Mouse (Mus musculus) B cell, adult 2 months (primary cell): ENCODE results near the gene Ptpn14.

Experiments
- DNase-seq, 2 experiments: peaks; one replicate each; pipeline ENCODE4 v3.0.0; 2022

The Ptpn14 gene

GRCm38 (mm10) chr1:189718600-189718999, 9.5 kb upstream of the Ptpn14 start:
- no peak for DNase-seq

DNA sequence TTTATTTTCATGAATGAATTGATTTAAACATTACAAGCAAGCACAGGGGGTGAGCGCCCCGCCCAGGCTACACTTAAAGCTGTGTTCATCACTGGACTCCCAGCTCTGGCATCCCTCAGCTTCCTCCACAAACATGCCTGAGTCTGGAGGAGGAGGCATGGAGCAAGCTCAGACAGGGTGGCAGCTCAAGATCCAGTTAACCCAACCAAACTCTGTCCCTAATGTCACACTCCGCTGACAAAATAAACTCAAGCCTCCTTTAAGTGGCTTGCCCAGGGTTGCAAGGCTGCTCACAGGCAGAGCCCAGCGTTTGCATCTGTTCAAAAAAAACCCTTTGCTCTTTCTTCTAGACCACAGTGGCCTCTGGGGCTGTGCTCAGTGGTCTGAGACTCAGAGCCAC, 1.9 kb upstream of the Ptpn14 start:
- DNase-seq: no peak

DNA sequence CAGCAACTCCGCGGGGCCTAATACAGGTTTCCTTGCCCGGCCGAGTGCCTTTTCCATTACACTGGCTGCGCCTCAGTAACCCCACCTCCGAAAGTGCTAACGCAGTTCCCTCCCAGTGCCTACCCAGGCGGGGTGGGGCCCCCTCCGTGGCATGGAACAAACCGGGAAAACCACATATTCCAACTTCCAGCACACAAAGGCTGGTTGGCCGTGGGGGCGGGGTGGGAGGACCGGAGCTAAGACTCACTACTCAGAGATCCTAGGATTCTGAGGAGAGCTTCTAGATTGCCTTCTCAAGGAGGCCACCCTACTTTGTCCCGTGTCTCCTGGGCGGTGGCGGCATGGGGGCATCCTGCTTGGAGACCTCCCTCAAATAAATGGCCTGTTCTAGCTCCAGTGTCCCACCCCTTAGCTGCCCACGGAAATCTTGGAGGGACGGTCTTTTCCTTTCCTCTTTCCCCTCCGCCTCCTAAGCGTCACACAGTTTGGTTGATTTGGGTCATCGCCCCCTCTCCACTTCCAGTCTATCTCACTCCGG, 653 bp upstream of the Ptpn14 start:
- no peak for DNase-seq

DNA sequence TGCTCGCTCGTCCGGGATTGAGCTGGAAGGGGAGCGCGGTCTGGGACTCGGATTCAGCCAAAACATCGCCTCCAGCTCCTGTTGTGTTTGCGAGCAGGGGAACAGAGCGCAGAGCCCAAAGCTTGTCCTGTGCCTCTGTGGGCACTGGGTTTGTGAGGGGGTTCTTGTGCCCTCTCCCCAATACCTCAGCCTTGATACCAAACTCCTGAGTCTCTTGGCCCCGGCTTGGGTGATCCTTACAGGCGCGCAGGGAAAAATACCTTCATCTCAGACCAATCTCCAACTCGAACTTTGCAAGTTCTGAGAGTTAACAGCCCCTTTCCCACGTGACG, 682 bp downstream of the Ptpn14 start:
- no peak for DNase-seq

GRCm38 (mm10) chr1:189729141-189729815, 1.2 kb downstream of the Ptpn14 start:
- no peak for DNase-seq

- no peak for DNase-seq
Observed at GRCm38 (mm10) chr1:189731697-189732096, 3.6 kb downstream of the Ptpn14 start.

GRCm38 (mm10) chr1:189732156-189732555, 4.1 kb downstream of the Ptpn14 start:
- DNase-seq: no peak

DNA sequence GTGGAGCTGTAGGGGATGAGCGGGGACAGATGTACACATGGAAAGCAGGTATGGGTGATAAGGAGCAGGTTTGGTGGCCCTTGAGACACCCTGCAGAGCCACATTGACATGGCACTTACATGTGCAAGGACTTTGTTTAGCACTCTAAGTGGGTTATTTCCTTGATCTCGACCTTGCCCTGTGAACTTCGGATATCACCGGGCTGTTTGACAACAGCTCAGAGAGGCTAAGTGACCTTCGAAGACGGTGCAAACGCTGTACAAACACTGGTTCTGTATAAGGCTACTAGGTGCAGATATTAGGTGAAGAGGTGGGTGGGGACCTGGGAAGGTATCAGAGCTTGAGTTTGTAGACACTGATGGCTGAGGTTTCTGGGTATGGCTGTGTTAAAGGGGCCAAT, 12.0 kb downstream of the Ptpn14 start:
- DNase-seq: no peak

- no peak for DNase-seq
Observed at GRCm38 (mm10) chr1:189742041-189742440, 14.0 kb downstream of the Ptpn14 start.

GRCm38 (mm10) chr1:189743136-189743535, 15.1 kb downstream of the Ptpn14 start:
- DNase-seq: no peak

DNA sequence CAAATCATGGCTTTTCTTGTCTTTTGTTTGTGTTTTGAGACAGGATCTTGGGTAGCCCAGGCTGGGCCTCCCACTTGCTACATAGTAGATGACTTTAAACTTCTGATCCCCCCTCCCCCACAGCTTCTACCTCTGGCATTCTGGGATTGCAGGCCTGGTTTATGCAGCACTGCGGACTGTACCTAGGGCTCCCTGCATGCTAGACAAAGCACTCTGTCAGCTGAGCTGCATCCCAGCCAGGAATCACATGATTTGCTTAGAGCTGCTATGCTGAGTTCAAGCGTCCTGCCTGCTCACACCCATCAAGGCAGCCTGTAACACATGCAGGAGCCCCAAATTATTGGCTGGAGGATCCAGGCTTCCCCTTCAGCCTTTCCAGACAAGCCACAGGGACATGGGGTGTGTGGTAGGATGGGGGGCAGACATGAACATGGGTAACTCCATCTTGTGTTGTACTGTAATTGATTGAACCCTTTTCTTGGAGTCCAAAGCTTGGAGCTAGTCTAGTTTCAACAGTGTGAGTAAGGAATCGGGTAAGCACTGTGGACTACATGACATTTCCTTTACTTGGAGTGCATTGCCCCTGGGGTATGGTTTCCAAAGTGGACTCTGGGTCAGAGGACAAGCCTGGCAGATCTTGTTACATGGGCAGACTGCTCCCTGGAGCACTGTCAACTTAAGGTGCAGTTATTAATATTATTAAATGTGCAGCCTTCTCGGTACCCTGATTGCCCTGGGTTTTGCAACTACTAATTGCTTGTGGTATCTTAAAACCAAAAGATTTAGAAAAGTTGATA, 17.0 kb downstream of the Ptpn14 start:
- DNase-seq: no peak

- DNase-seq: peak in 1 of 2 experiments; percentile 16
Observed at GRCm38 (mm10) chr1:189746520-189746919, 18.5 kb downstream of the Ptpn14 start.

GRCm38 (mm10) chr1:189749789-189750188, 21.7 kb downstream of the Ptpn14 start:
- no peak for DNase-seq

DNA sequence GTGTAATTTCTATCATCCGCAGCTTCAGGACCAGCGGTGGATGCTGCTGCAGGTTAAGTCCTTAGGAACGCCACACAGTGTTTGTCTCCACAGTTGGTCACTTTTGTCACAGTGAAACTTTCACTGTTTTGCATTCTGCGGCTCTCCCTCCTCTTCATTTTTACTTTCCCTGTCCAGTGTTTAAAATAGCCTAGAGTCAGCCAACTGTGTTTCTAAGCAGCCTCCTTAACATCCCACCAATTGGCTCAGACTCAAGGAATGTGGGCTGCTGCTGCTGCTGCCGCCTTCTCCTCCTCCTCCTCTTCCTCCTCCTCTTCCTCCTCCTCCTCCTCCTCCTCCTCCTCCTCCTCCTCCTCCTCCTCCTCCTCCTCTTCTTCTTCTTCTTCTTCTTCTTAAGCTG, 22.2 kb downstream of the Ptpn14 start:
- DNase-seq: no peak

DNA sequence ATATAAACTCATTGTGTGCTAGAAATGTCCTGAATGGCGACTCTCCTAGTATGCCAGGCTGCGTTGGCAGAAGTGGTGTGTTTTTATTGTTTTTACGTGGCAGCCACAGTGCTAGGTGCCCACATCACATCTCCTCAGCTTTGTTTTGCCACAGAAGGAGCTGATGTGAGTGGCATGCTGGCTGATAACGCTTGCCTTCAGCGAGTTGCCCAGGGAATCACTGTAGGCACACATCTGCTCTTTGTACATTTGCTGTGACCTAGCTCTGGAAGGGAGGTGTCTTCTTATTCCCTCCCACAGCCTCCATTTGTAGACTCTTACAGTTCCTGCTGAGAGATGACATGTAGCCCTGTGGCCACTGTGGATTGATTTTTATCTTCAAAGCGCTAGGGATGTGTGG, 24.2 kb downstream of the Ptpn14 start:
- no peak for DNase-seq

- DNase-seq: no peak
Observed at GRCm38 (mm10) chr1:189755072-189755471, 27.0 kb downstream of the Ptpn14 start.

DNA sequence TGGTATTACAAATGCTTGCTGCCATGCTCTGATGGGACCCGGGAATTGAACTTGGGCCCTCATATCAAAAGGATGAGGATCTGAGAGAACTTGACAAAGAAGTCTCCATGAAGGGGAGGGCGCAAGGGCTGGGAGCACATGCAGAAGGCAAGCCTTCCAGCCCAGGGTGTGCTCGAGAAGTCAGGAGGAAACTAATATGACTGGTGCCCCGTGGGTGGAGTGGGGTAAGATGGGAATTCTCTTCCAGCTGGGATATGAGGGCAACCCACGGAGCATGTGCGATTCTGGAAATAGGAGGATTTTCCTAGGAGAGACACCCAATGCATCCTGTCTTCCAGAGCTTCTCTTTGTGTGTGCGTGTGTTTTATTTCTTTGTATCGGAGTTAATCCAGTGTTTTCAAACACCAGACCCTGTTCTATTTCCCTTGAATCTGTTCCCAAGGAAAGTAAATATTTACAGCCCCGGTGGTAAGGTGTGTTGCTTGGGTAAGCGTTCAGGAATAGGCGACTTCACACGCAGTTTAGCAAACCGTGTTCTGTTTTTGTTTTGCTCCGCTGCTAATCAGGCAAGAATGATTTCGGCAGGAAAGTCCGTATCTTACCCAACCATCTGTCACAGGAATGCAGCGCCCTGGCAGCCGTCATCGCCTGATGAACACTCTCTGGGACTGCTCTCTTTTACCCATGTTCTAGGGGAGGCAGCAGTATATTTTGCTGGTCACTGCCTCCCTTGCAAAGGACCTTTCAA, 28.4 kb downstream of the Ptpn14 start:
- no peak for DNase-seq

DNA sequence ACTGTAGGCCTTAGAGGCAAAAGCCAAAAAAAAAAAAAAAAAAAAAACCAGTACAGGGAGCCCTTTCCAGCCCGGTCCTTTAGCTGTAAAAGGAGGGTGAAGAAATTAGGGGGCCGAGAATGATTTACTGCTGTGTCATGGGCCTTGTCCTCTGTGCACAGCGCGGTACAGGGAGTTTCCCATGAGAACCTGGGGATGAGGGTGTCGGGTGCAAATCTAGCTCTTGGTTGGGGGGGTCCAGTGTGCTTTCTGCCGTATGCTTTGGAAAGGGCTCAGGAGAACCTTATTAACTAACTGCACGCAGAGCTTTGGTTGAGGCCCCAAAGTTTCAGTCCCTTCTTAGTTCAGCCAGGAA, 29.0 kb downstream of the Ptpn14 start:
- no peak for DNase-seq

- no peak for DNase-seq
Observed at GRCm38 (mm10) chr1:189761581-189762021, 33.5 kb downstream of the Ptpn14 start.

GRCm38 (mm10) chr1:189764258-189764657, 36.2 kb downstream of the Ptpn14 start:
- peak in 1 of 2 experiments; percentile 8 for DNase-seq

GRCm38 (mm10) chr1:189767164-189767563, 39.1 kb downstream of the Ptpn14 start:
- no peak for DNase-seq

GRCm38 (mm10) chr1:189767910-189768309, 39.8 kb downstream of the Ptpn14 start:
- DNase-seq: no peak

- DNase-seq: no peak
Observed at GRCm38 (mm10) chr1:189770516-189770915, 42.4 kb downstream of the Ptpn14 start.

DNA sequence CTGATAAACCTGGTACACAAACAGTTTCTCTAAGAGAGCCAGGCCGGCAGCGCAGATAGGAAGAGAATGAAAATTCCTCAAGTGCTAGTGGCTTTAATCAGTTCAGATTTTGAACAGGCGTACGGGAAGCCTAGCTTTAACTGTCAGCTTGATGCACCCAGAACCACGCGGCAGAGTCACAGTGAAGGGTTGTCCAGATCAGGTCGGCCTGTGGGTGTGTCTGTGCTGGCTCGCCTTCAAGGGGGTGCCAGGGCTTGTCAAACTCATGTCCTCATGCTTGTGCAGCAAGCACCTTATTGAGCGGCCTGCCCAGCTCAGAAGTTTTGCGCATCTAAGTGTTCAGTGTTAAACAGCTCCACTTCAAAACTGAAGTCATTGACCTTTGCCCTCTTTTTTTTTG, 44.6 kb downstream of the Ptpn14 start:
- DNase-seq: no peak
